Mouse (Mus musculus) fat pad, adult 2 months (tissue): ENCODE measurements around the gene Ushbp1.

Source experiments
- DNase-seq: peaks from one replicate; pipeline ENCODE4 v3.0.0-alpha.2; 2011; ENCODE audit warnings: low read depth, low spot score; ENCODE audit errors: extremely low read depth

The Ushbp1 gene

GRCm38 (mm10) chr8:71394481-71394880 lies 1.1 kb downstream of the Ushbp1 start:
- DNase-seq, result no peak

GRCm38 (mm10) chr8:71392871-71393270 lies 2.7 kb downstream of the Ushbp1 start:
- DNase-seq, result no peak

- no peak for DNase-seq
Measured at GRCm38 (mm10) chr8:71392391-71392790, 3.2 kb downstream of the Ushbp1 start.

GRCm38 (mm10) chr8:71391696-71392095 lies 3.9 kb downstream of the Ushbp1 start:
- no peak for DNase-seq

- no peak for DNase-seq
Measured at GRCm38 (mm10) chr8:71388267-71388666, 7.3 kb downstream of the Ushbp1 start.

GRCm38 (mm10) chr8:71385212-71385835 lies 10.3 kb downstream of the Ushbp1 start:
- DNase-seq, result no peak

- no peak for DNase-seq
Measured at GRCm38 (mm10) chr8:71383860-71384259, 11.7 kb downstream of the Ushbp1 start.

- DNase-seq, result no peak
Measured at GRCm38 (mm10) chr8:71383396-71383795, 12.2 kb downstream of the Ushbp1 start.

GRCm38 (mm10) chr8:71381971-71382961 lies 13.3 kb downstream of the Ushbp1 start:
- no peak for DNase-seq

- no peak for DNase-seq
Measured at GRCm38 (mm10) chr8:71381421-71381970, 14.1 kb downstream of the Ushbp1 start, which contains the start of gene Nr2f6. Gene Nr2f6 (minus strand): TSS chr8:71381960.

- DNase-seq, result no peak
Measured at GRCm38 (mm10) chr8:71380178-71381171, 15.1 kb downstream of the Ushbp1 start.

- no peak for DNase-seq
Measured at GRCm38 (mm10) chr8:71379512-71380075, 16.0 kb downstream of the Ushbp1 start.

- no peak for DNase-seq
Measured at GRCm38 (mm10) chr8:71379008-71379407, 16.6 kb downstream of the Ushbp1 start.

GRCm38 (mm10) chr8:71376423-71377030 lies 19.1 kb downstream of the Ushbp1 start:
- no peak for DNase-seq

GRCm38 (mm10) chr8:71375581-71376422 lies 19.8 kb downstream of the Ushbp1 start:
- no peak for DNase-seq

GRCm38 (mm10) chr8:71374616-71375206 lies 20.9 kb downstream of the Ushbp1 start:
- DNase-seq, result no peak

- DNase-seq, result no peak
Measured at GRCm38 (mm10) chr8:71373000-71373399, 22.6 kb downstream of the Ushbp1 start.

- no peak for DNase-seq
Measured at GRCm38 (mm10) chr8:71372427-71372826, 23.2 kb downstream of the Ushbp1 start.
